Mouse (Mus musculus): ENCODE results near the gene Agap1.

- no peak for TF ChIP-seq POLR2A (IDR thresholded peaks at IDR 0.05; ENCODE audit: extremely low read depth, insufficient read depth, low read length)
- TF ChIP-seq CTCF (IDR thresholded peaks at IDR 0.05; ENCODE audit: extremely low read depth, insufficient read depth, low read length): no peak
Observed at GRCm38 (mm10) chr1:89921806-89922205, 467.2 kb downstream of the Agap1 start.

Measured in cortical plate, adult 2 months (tissue).